Mouse (Mus musculus) limb, embryonic 12.5 days (tissue): Measurements from ENCODE around the gene Nsmf. TPM values are rescaled to one million over a fixed set of nuclear protein-coding genes. Genes with fewer than 3 reads are reported as not detected.

ENCODE experiments used
- ATAC-seq: fragments of 200-750 bp; cut with Nextera tagmentation; 2 replicates; pipeline ENCODE4 v1.8.0; 2017; ENCODE audit warnings: low read depth, moderate TSS enrichment; ENCODE audit not compliant: insufficient number of reproducible peaks, insufficient read depth, low FRiP score, low TSS enrichment
- H3K27ac ChIP-seq: fragments of 300-500 bp; sonication (generic); 2 replicates; pipeline ENCODE4 v1.5.1; 2016; ENCODE audit warnings: mild to moderate bottlenecking, moderate library complexity
- H3K27me3 ChIP-seq: fragments of 300-500 bp; sonication (generic); 2 replicates; pipeline ENCODE4 v1.6.1; 2016; ENCODE audit warnings: mild to moderate bottlenecking, moderate library complexity
- H3K36me3 ChIP-seq: fragments of 300-500 bp; sonication (generic); 2 replicates; pipeline ENCODE4 v1.6.1; 2016; ENCODE audit warnings: mild to moderate bottlenecking, moderate library complexity
- H3K4me1 ChIP-seq: fragments of 300-500 bp; sonication (generic); replicated peaks from 2 replicates; pipeline ENCODE4 v1.6.1; 2016
- H3K4me2 ChIP-seq: fragments of 300-500 bp; sonication (generic); 2 replicates; pipeline ENCODE4 v1.6.1; 2016; ENCODE audit warnings: mild to moderate bottlenecking, moderate library complexity
- H3K4me3 ChIP-seq: fragments of 300-500 bp; sonication (generic); replicated peaks from 2 replicates; pipeline ENCODE4 v1.5.1; 2016; ENCODE audit warnings: mild to moderate bottlenecking
- H3K9ac ChIP-seq: fragments of 300-500 bp; sonication (generic); replicated peaks from 2 replicates; pipeline ENCODE4 v1.6.1; 2016; ENCODE audit warnings: mild to moderate bottlenecking, moderate library complexity
- H3K9me3 ChIP-seq: fragments of 300-500 bp; sonication (generic); 2 replicates; pipeline ENCODE4 v1.6.1; 2016; ENCODE audit warnings: mild to moderate bottlenecking, moderate library complexity
- WGBS: fragments of 180-500 bp; shearing (Covaris S2); methylation state at CpG from one replicate; pipeline ENCODE4 v1.1.7; 2016; 5-methylcytosine and 5-hydroxymethylcytosine counted together
- polyA plus RNA-seq: library from polyadenylated mRNA; unstranded; fragments of >200 nt; fragmentation: Nextera tagmentation; extraction: Ambion mirVana; gene quantifications from 2 replicates; pipeline ENCODE4 v1.2.1, GENCODE M21; 2016

Gene Nsmf
- 77.8 and 90.6 TPM in 2 replicates for polyA plus RNA-seq

- Histone ChIP-seq H3K4me3 (peak within 1 kb of the TSS; percentile 87), H3K27ac (no peak within 1 kb of the TSS), H3K4me2 (peak within 1 kb of the TSS; percentile 86), H3K9ac (peak within 1 kb of the TSS; percentile 77), H3K36me3 (peaks cover 35% of the 10 kb centered on the region), H3K4me1 (peaks cover 11% of the 10 kb centered on the region), H3K9me3 (no peaks in the 10 kb centered on the region), H3K27me3 (no peaks in the 10 kb centered on the region)
- peak; percentile 79 for ATAC-seq
- WGBS: 5% methylated on average over 47 of the region's 47 CpGs
Measured at GRCm38 (mm10) chr2:25054221-25055067, at the start of gene Nsmf. Gene Nsmf (plus strand): TSS chr2:25054355.

GRCm38 (mm10) chr2:25006767-25007166 is 47.4 kb upstream of the Nsmf start:
- no peak overlapping the region for H3K4me2 ChIP-seq
- no peak for ATAC-seq
- no peak overlapping the region for H3K9ac ChIP-seq
- no peak overlapping the region for H3K27ac ChIP-seq
- H3K27me3 ChIP-seq: no peaks in the 10 kb centered on the region
- no peak overlapping the region for H3K4me3 ChIP-seq
- WGBS: 86% methylated on average over 1 of the region's 1 CpGs
- no peaks in the 10 kb centered on the region for H3K36me3 ChIP-seq
- no peaks in the 10 kb centered on the region for H3K9me3 ChIP-seq
- no peaks in the 10 kb centered on the region for H3K4me1 ChIP-seq

- Histone ChIP-seq H3K4me2 (no peak overlapping the region), H3K4me3 (no peak overlapping the region), H3K9me3 (no peaks in the 10 kb centered on the region), H3K4me1 (no peaks in the 10 kb centered on the region), H3K36me3 (no peaks in the 10 kb centered on the region), H3K27ac (no peak overlapping the region), H3K9ac (no peak overlapping the region), H3K27me3 (no peaks in the 10 kb centered on the region)
- ATAC-seq: no peak
Measured at GRCm38 (mm10) chr2:25008250-25008649, 45.9 kb upstream of the Nsmf start.

- no peak overlapping the region for H3K4me3 ChIP-seq
- no peak for ATAC-seq
- H3K36me3 ChIP-seq: peaks cover 4% of the 10 kb centered on the region; the same call in 1 of the 2 replicates
- H3K4me2 ChIP-seq: no peak overlapping the region
- no peaks in the 10 kb centered on the region for H3K27me3 ChIP-seq
- H3K9me3 ChIP-seq: no peaks in the 10 kb centered on the region
- H3K27ac ChIP-seq: no peak overlapping the region
- no peak overlapping the region for H3K9ac ChIP-seq
- 93% methylated on average over 1 of the region's 1 CpGs for WGBS
- H3K4me1 ChIP-seq: no peaks in the 10 kb centered on the region
Measured at GRCm38 (mm10) chr2:25022678-25023077, 31.5 kb upstream of the Nsmf start.

- Histone ChIP-seq H3K27me3 (no peaks in the 10 kb centered on the region), H3K4me2 (no peak overlapping the region), H3K9ac (no peak overlapping the region), H3K27ac (no peak overlapping the region), H3K36me3 (no peaks in the 10 kb centered on the region), H3K4me3 (no peak overlapping the region), H3K9me3 (no peaks in the 10 kb centered on the region), H3K4me1 (no peaks in the 10 kb centered on the region)
- no peak for ATAC-seq
- 92% methylated on average over 1 of the region's 1 CpGs for WGBS
Measured at GRCm38 (mm10) chr2:25025109-25025508, 29.0 kb upstream of the Nsmf start.

- Histone ChIP-seq H3K4me3 (no peak overlapping the region), H3K36me3 (no peaks in the 10 kb centered on the region), H3K9ac (no peak overlapping the region), H3K9me3 (no peaks in the 10 kb centered on the region), H3K4me1 (no peaks in the 10 kb centered on the region), H3K4me2 (no peak overlapping the region), H3K27ac (no peak overlapping the region), H3K27me3 (no peaks in the 10 kb centered on the region)
- 91% methylated on average over 4 of the region's 4 CpGs for WGBS
- ATAC-seq: no peak
Measured at GRCm38 (mm10) chr2:25034994-25035393, 19.2 kb upstream of the Nsmf start.

- no peaks in the 10 kb centered on the region for H3K4me1 ChIP-seq
- H3K9me3 ChIP-seq: no peaks in the 10 kb centered on the region
- H3K27me3 ChIP-seq: no peaks in the 10 kb centered on the region
- ATAC-seq: no peak
- H3K9ac ChIP-seq: no peak overlapping the region
- WGBS: 91% methylated on average over 5 of the region's 5 CpGs
- no peak overlapping the region for H3K4me2 ChIP-seq
- H3K4me3 ChIP-seq: no peak overlapping the region
- no peaks in the 10 kb centered on the region for H3K36me3 ChIP-seq
- no peak overlapping the region for H3K27ac ChIP-seq
Measured at GRCm38 (mm10) chr2:25040089-25040488, 14.1 kb upstream of the Nsmf start.

GRCm38 (mm10) chr2:25050921-25051320 is 3.2 kb upstream of the Nsmf start:
- 85% methylated on average over 7 of the region's 7 CpGs for WGBS
- Histone ChIP-seq H3K4me2 (no peak overlapping the region), H3K4me1 (peaks cover 11% of the 10 kb centered on the region), H3K4me3 (no peak overlapping the region), H3K36me3 (peaks cover 7% of the 10 kb centered on the region; the same call in 1 of the 2 replicates), H3K9me3 (no peaks in the 10 kb centered on the region), H3K9ac (no peak overlapping the region), H3K27me3 (no peaks in the 10 kb centered on the region), H3K27ac (no peak overlapping the region)
- ATAC-seq: no peak

- H3K9ac ChIP-seq: no peak overlapping the region
- H3K9me3 ChIP-seq: no peaks in the 10 kb centered on the region
- H3K4me1 ChIP-seq: peaks cover 11% of the 10 kb centered on the region
- no peak for ATAC-seq
- no peaks in the 10 kb centered on the region for H3K27me3 ChIP-seq
- no peak overlapping the region for H3K4me3 ChIP-seq
- H3K4me2 ChIP-seq: no peak overlapping the region
- no peak overlapping the region for H3K27ac ChIP-seq
- peaks cover 13% of the 10 kb centered on the region for H3K36me3 ChIP-seq
- 91% methylated on average over 8 of the region's 8 CpGs for WGBS
Measured at GRCm38 (mm10) chr2:25051450-25051849, 2.7 kb upstream of the Nsmf start.

- Histone ChIP-seq H3K4me1 (peaks cover 11% of the 10 kb centered on the region), H3K4me3 (no peak overlapping the region), H3K36me3 (peaks cover 25% of the 10 kb centered on the region), H3K9ac (no peak overlapping the region), H3K27ac (no peak overlapping the region), H3K9me3 (no peaks in the 10 kb centered on the region), H3K4me2 (no peak overlapping the region), H3K27me3 (no peaks in the 10 kb centered on the region)
- no peak for ATAC-seq
- 91% methylated on average over 6 of the region's 6 CpGs for WGBS
Measured at GRCm38 (mm10) chr2:25053101-25053500, 1.1 kb upstream of the Nsmf start.

- Histone ChIP-seq H3K36me3 (peaks cover 40% of the 10 kb centered on the region), H3K4me1 (peaks cover 11% of the 10 kb centered on the region), H3K9ac (peak overlapping the region; percentile 77), H3K4me3 (peak overlapping the region; percentile 87), H3K27ac (no peak overlapping the region), H3K27me3 (no peaks in the 10 kb centered on the region), H3K4me2 (peak overlapping the region; percentile 86), H3K9me3 (no peaks in the 10 kb centered on the region)
- ATAC-seq: peak; percentile 12; the same call in 1 of the 2 replicates
- 44% methylated on average over 2 of the region's 2 CpGs for WGBS
Measured at GRCm38 (mm10) chr2:25055068-25055405, 882 bp downstream of the Nsmf start.
